Mouse (Mus musculus): ENCODE measurements around the gene Tspan9. TPM values are rescaled to one million over a fixed set of nuclear protein-coding genes. Genes with fewer than 3 reads are reported as not detected.

The Tspan9 gene
- polyA plus RNA-seq, 1 experiment from 2014 or later = 62.6 TPM

GRCm38 (mm10) chr6:128115121-128115520, 28.3 kb downstream of the Tspan9 start:
- Histone ChIP-seq H3K27ac (ENCODE audit: low read depth, low read length) (no peak overlapping the region), H3K4me2 (ENCODE audit: low read length) (no peak overlapping the region), H3K9ac (ENCODE audit: low read depth, low read length) (no peak overlapping the region), H3K27me3 (replicated peaks; ENCODE audit: control insufficient read depth, insufficient read depth, low read length) (no peaks in the 10 kb centered on the region), H3K9me3 (ENCODE audit: control insufficient read depth, low read length) (no peaks in the 10 kb centered on the region), H3K4me3 (ENCODE audit: low read length) (no peak overlapping the region), H3K4me1 (ENCODE audit: control insufficient read depth, insufficient read depth, low read depth, low read length) (peaks cover 18% of the 10 kb centered on the region), H3K36me3 (ENCODE audit: control insufficient read depth, insufficient read depth, low read length) (no peaks in the 10 kb centered on the region)
- 59% methylated on average over 6 of the region's 6 CpGs for WGBS
- peak; percentile 41; the same call in 1 of the 2 replicates for ATAC-seq

GRCm38 (mm10) chr6:128112605-128113004, 30.8 kb downstream of the Tspan9 start:
- Histone ChIP-seq H3K9me3 (ENCODE audit: control insufficient read depth, low read length) (no peaks in the 10 kb centered on the region), H3K4me3 (ENCODE audit: low read length) (no peak overlapping the region), H3K27ac (ENCODE audit: low read depth, low read length) (no peak overlapping the region), H3K36me3 (ENCODE audit: control insufficient read depth, insufficient read depth, low read length) (no peaks in the 10 kb centered on the region), H3K27me3 (replicated peaks; ENCODE audit: control insufficient read depth, insufficient read depth, low read length) (no peaks in the 10 kb centered on the region), H3K4me1 (ENCODE audit: control insufficient read depth, insufficient read depth, low read depth, low read length) (peaks cover 18% of the 10 kb centered on the region), H3K9ac (ENCODE audit: low read depth, low read length) (no peak overlapping the region), H3K4me2 (ENCODE audit: low read length) (no peak overlapping the region)
- ATAC-seq = no peak
- 13% methylated on average over 1 of the region's 3 CpGs for WGBS

GRCm38 (mm10) chr6:128111784-128112183, 31.6 kb downstream of the Tspan9 start:
- no peaks in the 10 kb centered on the region for H3K9me3 ChIP-seq (ENCODE audit: control insufficient read depth, low read length)
- no peak overlapping the region for H3K4me2 ChIP-seq (ENCODE audit: low read length)
- no peak for ATAC-seq
- 49% methylated on average over 7 of the region's 7 CpGs for whole genome bisulfite sequencing
- no peaks in the 10 kb centered on the region for H3K36me3 ChIP-seq (ENCODE audit: control insufficient read depth, insufficient read depth, low read length)
- peaks cover 15% of the 10 kb centered on the region for H3K4me1 ChIP-seq (ENCODE audit: control insufficient read depth, insufficient read depth, low read depth, low read length)
- no peak overlapping the region for H3K9ac ChIP-seq (ENCODE audit: low read depth, low read length)
- H3K4me3 ChIP-seq (ENCODE audit: low read length) = no peak overlapping the region
- H3K27me3 ChIP-seq (replicated peaks; ENCODE audit: control insufficient read depth, insufficient read depth, low read length) = no peaks in the 10 kb centered on the region
- no peak overlapping the region for H3K27ac ChIP-seq (ENCODE audit: low read depth, low read length)

- H3K36me3 ChIP-seq (ENCODE audit: control insufficient read depth, insufficient read depth, low read length) = no peaks in the 10 kb centered on the region
- no peak overlapping the region for H3K9ac ChIP-seq (ENCODE audit: low read depth, low read length)
- H3K4me1 ChIP-seq (ENCODE audit: control insufficient read depth, insufficient read depth, low read depth, low read length) = peaks cover 21% of the 10 kb centered on the region
- peak; percentile 45; the same call in 1 of the 2 replicates for ATAC-seq
- no peaks in the 10 kb centered on the region for H3K9me3 ChIP-seq (ENCODE audit: control insufficient read depth, low read length)
- 81% methylated on average over 7 of the region's 7 CpGs for WGBS
- no peaks in the 10 kb centered on the region for H3K27me3 ChIP-seq (replicated peaks; ENCODE audit: control insufficient read depth, insufficient read depth, low read length)
- H3K4me3 ChIP-seq (ENCODE audit: low read length) = no peak overlapping the region
- no peak overlapping the region for H3K4me2 ChIP-seq (ENCODE audit: low read length)
- no peak overlapping the region for H3K27ac ChIP-seq (ENCODE audit: low read depth, low read length)
Observed at GRCm38 (mm10) chr6:128108324-128109035, 34.9 kb downstream of the Tspan9 start.

- Histone ChIP-seq H3K9ac (ENCODE audit: low read depth, low read length) (no peak overlapping the region), H3K4me1 (ENCODE audit: control insufficient read depth, insufficient read depth, low read depth, low read length) (peaks cover 22% of the 10 kb centered on the region), H3K27me3 (replicated peaks; ENCODE audit: control insufficient read depth, insufficient read depth, low read length) (no peaks in the 10 kb centered on the region), H3K27ac (ENCODE audit: low read depth, low read length) (no peak overlapping the region), H3K4me2 (ENCODE audit: low read length) (no peak overlapping the region), H3K9me3 (ENCODE audit: control insufficient read depth, low read length) (no peaks in the 10 kb centered on the region), H3K4me3 (ENCODE audit: low read length) (no peak overlapping the region), H3K36me3 (ENCODE audit: control insufficient read depth, insufficient read depth, low read length) (no peaks in the 10 kb centered on the region)
- ATAC-seq = no peak
- 56% methylated on average over 8 of the region's 8 CpGs for WGBS
Observed at GRCm38 (mm10) chr6:128107698-128108097, 35.7 kb downstream of the Tspan9 start.

GRCm38 (mm10) chr6:128106154-128106553, 37.2 kb downstream of the Tspan9 start:
- H3K36me3 ChIP-seq (ENCODE audit: control insufficient read depth, insufficient read depth, low read length) = no peaks in the 10 kb centered on the region
- no peak overlapping the region for H3K27ac ChIP-seq (ENCODE audit: low read depth, low read length)
- H3K4me1 ChIP-seq (ENCODE audit: control insufficient read depth, insufficient read depth, low read depth, low read length) = peaks cover 14% of the 10 kb centered on the region
- H3K27me3 ChIP-seq (replicated peaks; ENCODE audit: control insufficient read depth, insufficient read depth, low read length) = no peaks in the 10 kb centered on the region
- H3K4me3 ChIP-seq (ENCODE audit: low read length) = no peak overlapping the region
- H3K4me2 ChIP-seq (ENCODE audit: low read length) = no peak overlapping the region
- no peak for ATAC-seq
- WGBS = 80% methylated on average over 3 of the region's 3 CpGs
- no peak overlapping the region for H3K9ac ChIP-seq (ENCODE audit: low read depth, low read length)
- H3K9me3 ChIP-seq (ENCODE audit: control insufficient read depth, low read length) = no peaks in the 10 kb centered on the region

- no peak overlapping the region for H3K9ac ChIP-seq (ENCODE audit: low read depth, low read length)
- no peaks in the 10 kb centered on the region for H3K9me3 ChIP-seq (ENCODE audit: control insufficient read depth, low read length)
- peaks cover 14% of the 10 kb centered on the region for H3K4me1 ChIP-seq (ENCODE audit: control insufficient read depth, insufficient read depth, low read depth, low read length)
- no peak overlapping the region for H3K4me2 ChIP-seq (ENCODE audit: low read length)
- H3K36me3 ChIP-seq (ENCODE audit: control insufficient read depth, insufficient read depth, low read length) = no peaks in the 10 kb centered on the region
- no peak overlapping the region for H3K27ac ChIP-seq (ENCODE audit: low read depth, low read length)
- no peak overlapping the region for H3K4me3 ChIP-seq (ENCODE audit: low read length)
- ATAC-seq = no peak
- H3K27me3 ChIP-seq (replicated peaks; ENCODE audit: control insufficient read depth, insufficient read depth, low read length) = no peaks in the 10 kb centered on the region
- 76% methylated on average over 7 of the region's 7 CpGs for WGBS
Observed at GRCm38 (mm10) chr6:128104712-128105324, 38.6 kb downstream of the Tspan9 start.

GRCm38 (mm10) chr6:128103874-128104273, 39.5 kb downstream of the Tspan9 start:
- Histone ChIP-seq H3K36me3 (ENCODE audit: control insufficient read depth, insufficient read depth, low read length) (no peaks in the 10 kb centered on the region), H3K9me3 (ENCODE audit: control insufficient read depth, low read length) (no peaks in the 10 kb centered on the region), H3K4me2 (ENCODE audit: low read length) (no peak overlapping the region), H3K9ac (ENCODE audit: low read depth, low read length) (no peak overlapping the region), H3K27me3 (replicated peaks; ENCODE audit: control insufficient read depth, insufficient read depth, low read length) (no peaks in the 10 kb centered on the region), H3K4me3 (ENCODE audit: low read length) (no peak overlapping the region), H3K27ac (ENCODE audit: low read depth, low read length) (no peak overlapping the region), H3K4me1 (ENCODE audit: control insufficient read depth, insufficient read depth, low read depth, low read length) (peaks cover 21% of the 10 kb centered on the region)
- no peak for ATAC-seq
- WGBS = 87% methylated on average over 5 of the region's 5 CpGs

- Histone ChIP-seq H3K4me3 (ENCODE audit: low read length) (no peak overlapping the region), H3K27me3 (replicated peaks; ENCODE audit: control insufficient read depth, insufficient read depth, low read length) (no peaks in the 10 kb centered on the region), H3K9me3 (ENCODE audit: control insufficient read depth, low read length) (no peaks in the 10 kb centered on the region), H3K27ac (ENCODE audit: low read depth, low read length) (no peak overlapping the region), H3K4me2 (ENCODE audit: low read length) (no peak overlapping the region), H3K4me1 (ENCODE audit: control insufficient read depth, insufficient read depth, low read depth, low read length) (peaks cover 23% of the 10 kb centered on the region), H3K9ac (ENCODE audit: low read depth, low read length) (no peak overlapping the region), H3K36me3 (ENCODE audit: control insufficient read depth, insufficient read depth, low read length) (no peaks in the 10 kb centered on the region)
- 48% methylated on average over 6 of the region's 6 CpGs for WGBS
- ATAC-seq = no peak
Observed at GRCm38 (mm10) chr6:128102296-128102999, 40.9 kb downstream of the Tspan9 start.
